Mouse (Mus musculus) cerebellum, postnatal 25 days (tissue): ENCODE measurements around the gene Ctbs.

Source experiments
- DNase-seq, 2 experiments: peaks; one replicate each; pipeline ENCODE4 v3.0.0; 2021; ENCODE audit warnings: mixed read lengths in 2 of 2

Ctbs gene

DNA sequence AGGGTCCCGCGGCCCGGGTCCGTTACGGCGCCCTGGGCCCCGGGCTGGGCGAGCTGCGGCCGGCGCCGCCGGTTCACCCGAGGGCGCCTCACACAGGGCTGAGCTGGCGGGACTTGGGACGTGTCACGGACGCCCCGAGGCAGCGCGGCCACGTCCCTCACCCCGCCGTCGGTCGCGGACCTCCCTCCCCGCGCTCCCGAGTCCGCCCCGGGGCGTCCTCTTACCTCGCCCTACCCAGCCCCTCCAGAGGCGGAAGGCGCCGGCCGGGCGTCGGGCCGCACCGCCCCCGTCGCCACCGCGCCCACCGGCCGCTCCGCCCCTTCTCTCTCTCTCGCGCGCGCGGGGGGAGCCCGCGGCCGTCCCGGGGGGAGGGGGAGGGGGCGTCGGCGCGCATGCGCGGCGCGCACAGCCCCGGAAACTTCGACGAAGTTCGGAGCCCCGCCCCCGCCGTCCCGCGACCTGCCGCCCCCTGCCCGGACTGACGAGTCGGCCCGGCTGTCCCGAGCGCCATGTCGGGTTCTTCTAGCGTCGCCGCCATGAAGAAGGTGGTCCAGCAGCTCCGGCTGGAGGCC, 49.9 kb downstream of the Ctbs start, which contains the start of the genes Spata1 and Gng5:
Gene Spata1, minus strand, starts transcription at position 323 of the 572 bp plus-strand sequence.
Gene Gng5, plus strand, starts transcription at position 377 of the 572 bp plus-strand sequence.
- peak; percentile 41 to 68 for DNase-seq

DNA sequence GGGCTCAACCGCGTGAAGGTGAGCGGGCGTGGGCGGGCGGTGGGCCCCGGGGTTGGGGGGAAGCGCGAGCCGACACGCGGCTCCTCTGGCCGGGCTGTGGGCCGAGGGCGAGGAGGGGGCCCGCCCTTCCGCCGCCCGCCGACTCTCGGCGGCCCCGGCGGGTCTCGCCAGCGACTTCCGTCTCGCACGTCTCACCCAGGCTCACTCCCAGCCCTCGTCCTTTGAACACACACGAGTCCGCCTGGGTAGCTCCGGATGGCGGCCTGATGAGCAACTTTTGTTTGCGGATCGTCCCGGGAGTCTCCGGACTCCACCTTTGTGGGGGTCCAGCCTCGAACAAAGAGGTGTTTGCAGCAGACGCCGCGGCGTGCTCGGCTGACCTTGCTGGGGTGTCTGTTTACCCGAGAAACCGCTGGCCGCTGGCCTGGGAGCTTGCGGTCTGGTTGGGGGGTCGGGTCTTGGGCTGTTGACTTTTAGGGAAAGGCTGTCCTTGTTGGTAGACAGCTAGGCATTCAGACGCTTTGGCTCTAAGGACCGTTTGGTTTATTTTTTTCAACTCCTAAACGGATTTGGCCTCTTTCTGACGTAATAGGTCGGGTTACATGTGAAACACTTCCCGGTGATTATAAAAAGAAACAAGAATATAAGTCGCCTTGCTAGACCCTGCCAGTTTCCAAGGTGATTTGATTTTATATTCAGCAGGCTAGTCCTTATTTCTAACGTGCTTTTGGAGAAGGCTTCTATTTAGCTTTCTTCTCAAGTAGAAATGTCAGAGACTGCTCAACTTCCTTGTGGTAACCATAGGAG, 50.6 kb downstream of the Ctbs start:
- peak; percentile 32 to 33 for DNase-seq

DNA sequence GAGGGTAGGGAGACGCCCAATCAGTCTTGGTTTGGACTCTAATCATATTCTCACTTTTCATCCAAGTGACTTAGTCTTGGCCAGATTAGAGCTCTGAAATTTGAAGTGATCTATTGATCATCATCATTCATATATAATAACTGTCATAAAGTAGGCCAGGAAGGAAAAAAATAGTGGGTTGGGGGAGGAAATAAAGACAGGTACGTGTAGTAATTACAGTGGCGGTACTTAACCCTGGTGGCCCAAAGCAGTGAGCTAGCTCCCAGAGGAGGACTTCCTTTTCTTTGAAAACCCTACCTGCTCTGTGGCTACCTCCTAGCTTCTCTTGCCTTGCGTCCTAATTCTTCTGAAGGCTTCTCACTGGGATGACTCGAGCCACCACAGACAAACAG, 51.2 kb downstream of the Ctbs start:
- no peak for DNase-seq

DNA sequence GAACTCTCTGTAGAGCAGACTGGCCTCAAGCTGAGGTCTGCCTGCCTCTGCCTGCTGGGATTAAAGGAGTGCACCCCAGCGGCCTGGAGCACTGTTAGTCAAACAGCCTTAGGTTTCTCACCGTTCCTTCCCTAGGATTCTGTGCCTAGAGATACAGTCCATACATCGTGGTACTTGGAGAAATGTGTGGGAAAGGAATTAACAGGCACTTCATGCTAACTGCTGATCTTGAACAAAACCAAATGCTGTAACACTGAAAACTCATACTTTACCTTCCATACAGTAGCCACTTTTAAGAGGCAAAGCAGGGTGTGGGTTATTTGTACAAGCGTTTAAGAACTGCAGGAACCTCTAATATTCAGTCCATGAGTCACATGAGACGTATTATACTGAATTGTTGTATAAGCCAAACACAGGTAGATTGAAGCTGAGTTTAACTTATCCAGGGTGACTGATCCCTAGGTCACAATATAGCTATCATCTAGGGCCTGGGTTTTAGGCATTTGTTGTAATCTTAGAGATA, 52.1 kb downstream of the Ctbs start:
- no peak for DNase-seq

DNA sequence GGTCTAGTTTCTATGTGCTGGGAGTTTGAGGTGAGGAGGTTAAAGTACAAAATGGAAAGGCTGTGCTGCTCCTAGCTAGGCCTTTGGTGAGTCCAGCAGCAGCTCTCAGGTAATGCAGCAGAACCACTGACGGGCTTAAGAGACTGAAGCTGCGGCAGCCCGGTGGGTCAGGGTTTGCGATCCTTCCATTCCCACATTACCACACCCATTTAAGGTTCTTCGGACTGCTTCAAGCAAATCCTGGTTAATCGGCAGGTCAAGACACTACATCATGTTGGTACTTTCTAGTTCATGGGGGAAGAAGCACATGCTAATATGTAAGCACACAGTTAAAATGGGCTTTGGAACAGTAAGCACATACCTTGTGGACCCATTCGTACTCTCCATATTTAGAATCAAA, 57.1 kb downstream of the Ctbs start:
- no peak for DNase-seq
